Mouse (Mus musculus) brain, embryonic 14.5 days (tissue): ENCODE results near the gene Zfp9. TPM values are rescaled to one million over a fixed set of nuclear protein-coding genes. Genes with fewer than 3 reads are reported as not detected.

Experiments
- DNase-seq: peaks from one replicate; pipeline ENCODE4 v3.0.0-alpha.2; 2011; ENCODE audit warnings: low read depth
- CTCF ChIP-seq: fragments of 200-500 bp; IDR thresholded peaks from 2 replicates; pipeline ENCODE4 v1.5.1; 2012; ENCODE audit warnings: inconsistent platforms, mild to moderate bottlenecking, moderate library complexity, borderline replicate concordance; ENCODE audit not compliant: insufficient read depth, insufficient read length; ENCODE audit errors: extremely low read depth
- POLR2A ChIP-seq: fragments of 200-500 bp; IDR thresholded peaks from 2 replicates; pipeline ENCODE4 v1.6.1; 2012; ENCODE audit warnings: mild to moderate bottlenecking, inconsistent platforms, borderline replicate concordance; ENCODE audit not compliant: poor library complexity, insufficient read depth, insufficient read length, severe bottlenecking; ENCODE audit errors: extremely low read depth
- polyA plus RNA-seq: library from polyadenylated mRNA; depleted of rRNA; stranded (reverse); fragments of >200 nt; gene quantifications from 2 replicates; pipeline ENCODE4 v1.2.3, GENCODE M21; 2012; rRNA removed

Gene Zfp9
- 14.6 and 19.4 TPM in 2 replicates for polyA plus RNA-seq

DNA sequence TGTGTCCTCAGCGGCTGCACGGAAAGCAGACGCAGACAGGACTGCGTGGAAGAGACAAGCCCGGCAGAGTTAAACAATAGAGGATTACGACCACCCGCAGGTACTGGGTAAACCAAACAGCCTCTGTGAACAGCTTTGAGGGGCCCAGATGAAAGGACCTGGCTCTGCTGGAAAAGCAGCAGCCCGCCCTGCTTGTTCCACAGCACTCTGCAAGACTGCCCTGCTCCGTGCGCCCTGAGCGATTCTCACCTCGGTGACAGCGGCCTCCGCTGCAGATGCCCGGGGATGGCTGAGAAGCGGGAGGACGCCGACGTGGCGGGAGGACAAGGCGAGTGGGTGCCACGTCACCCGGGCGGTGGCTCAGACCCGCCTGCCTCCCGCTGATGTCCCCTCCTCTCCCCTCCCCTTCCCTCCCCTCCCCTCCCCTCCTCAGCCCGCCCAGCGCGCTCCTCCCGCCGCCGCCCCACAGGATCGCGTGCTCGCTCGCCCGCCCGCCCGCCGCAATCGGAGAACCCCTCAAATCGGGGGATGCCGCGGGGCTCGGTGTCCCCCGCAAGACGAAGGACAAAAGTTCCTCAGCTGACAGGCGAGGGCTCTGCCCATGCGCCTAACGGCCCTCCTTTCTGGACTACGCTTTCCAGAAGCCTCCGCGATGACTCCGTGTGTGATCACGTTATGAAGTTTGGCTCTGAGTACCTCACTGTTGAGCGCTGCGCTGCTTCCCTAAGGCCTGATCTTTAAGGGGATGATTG lies at the start of gene Zfp9:
TSS of gene Zfp9 (minus strand) at position 364 of the 752 bp plus-strand sequence.
- peak; percentile 91 for DNase-seq
- TF ChIP-seq CTCF (no peak), POLR2A (peak; percentile 11; the same call in 1 of the 2 replicates)

DNA sequence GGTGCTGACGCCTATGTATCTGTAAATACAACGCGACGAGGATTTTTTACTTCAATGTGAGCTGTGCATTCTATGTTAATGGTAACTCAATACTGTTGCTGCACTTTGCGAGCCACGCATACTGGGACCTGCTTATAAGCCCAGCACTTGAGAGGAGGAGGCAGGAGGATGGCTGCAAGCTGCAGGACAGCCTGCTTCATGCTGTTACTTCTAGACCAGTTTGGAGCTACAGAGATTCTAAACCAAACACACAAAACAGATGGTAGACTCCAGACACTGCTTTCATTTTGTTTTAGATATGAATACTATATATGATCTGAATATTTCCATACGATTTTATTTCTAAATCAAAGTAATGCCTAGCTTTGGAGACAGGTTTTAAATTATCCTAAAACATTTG lies 41.5 kb upstream of the Zfp9 start:
- DNase-seq = no peak
- TF ChIP-seq POLR2A (no peak), CTCF (no peak)

DNA sequence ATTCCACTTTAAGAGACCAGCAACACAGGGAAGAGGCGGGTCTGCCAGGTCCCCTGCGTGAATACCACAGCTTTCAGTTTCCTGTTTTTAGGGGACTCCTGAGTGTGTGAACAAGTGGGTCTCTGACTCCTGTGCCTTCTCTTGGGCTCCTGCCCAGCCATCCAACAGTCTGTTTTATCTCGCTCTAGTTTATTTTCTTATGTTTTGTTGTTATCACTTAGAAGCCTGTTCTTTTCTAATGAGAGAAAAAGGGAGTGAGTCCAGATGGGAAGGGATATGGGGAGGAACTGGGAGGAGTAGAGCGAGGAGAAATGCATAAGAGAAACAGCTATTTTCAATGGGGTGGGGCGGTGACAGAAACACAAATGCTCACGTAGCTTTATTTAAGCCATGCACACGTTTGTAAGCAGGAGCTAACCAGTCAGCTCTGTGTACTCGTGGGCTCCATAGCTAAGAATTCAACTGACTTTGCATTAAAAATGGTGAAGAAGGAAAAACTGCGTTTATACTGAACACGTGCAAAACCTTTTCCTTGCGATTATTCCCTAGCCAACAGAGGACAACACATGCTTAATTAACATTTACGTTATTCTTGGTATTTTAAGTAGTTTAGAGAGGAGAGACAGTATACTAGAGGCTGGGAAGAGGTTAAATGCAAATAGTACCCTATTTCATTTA lies 34.4 kb upstream of the Zfp9 start:
- TF ChIP-seq CTCF = no peak
- no peak for TF ChIP-seq POLR2A
- no peak for DNase-seq

DNA sequence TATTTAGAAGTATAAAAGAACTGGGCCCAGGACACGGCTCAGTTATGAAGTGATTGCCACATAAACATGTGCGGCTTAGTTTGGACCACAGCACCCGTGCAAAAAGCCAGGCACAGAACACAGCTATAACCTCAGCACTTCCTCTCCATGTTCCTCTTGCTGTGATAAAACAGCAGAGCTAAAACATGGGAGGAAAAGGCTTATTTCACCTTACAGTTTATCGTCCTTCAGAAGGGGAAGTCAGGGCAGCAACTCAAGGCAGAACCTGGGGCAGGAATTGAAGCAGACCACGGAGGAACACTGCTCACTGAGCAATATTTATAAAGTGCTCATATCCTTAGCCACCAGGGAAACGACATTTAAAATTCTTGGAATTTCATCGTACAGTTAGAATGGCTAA lies 19.9 kb upstream of the Zfp9 start:
- no peak for DNase-seq
- TF ChIP-seq CTCF = no peak
- no peak for TF ChIP-seq POLR2A

- DNase-seq = no peak
- TF ChIP-seq CTCF (no peak), POLR2A (no peak)
Measured at GRCm38 (mm10) chr6:118482125-118482524, 3.0 kb upstream of the Zfp9 start.

- TF ChIP-seq CTCF (no peak), POLR2A (no peak)
- DNase-seq = peak; percentile 92
Measured at GRCm38 (mm10) chr6:118477875-118478785, 990 bp downstream of the Zfp9 start.

- no peak for TF ChIP-seq CTCF
- TF ChIP-seq POLR2A = no peak
- DNase-seq = no peak
Measured at GRCm38 (mm10) chr6:118462069-118462705, 16.9 kb downstream of the Zfp9 start.

- DNase-seq = no peak
- TF ChIP-seq POLR2A (no peak), CTCF (no peak)
Measured at GRCm38 (mm10) chr6:118457726-118458125, 21.4 kb downstream of the Zfp9 start.

DNA sequence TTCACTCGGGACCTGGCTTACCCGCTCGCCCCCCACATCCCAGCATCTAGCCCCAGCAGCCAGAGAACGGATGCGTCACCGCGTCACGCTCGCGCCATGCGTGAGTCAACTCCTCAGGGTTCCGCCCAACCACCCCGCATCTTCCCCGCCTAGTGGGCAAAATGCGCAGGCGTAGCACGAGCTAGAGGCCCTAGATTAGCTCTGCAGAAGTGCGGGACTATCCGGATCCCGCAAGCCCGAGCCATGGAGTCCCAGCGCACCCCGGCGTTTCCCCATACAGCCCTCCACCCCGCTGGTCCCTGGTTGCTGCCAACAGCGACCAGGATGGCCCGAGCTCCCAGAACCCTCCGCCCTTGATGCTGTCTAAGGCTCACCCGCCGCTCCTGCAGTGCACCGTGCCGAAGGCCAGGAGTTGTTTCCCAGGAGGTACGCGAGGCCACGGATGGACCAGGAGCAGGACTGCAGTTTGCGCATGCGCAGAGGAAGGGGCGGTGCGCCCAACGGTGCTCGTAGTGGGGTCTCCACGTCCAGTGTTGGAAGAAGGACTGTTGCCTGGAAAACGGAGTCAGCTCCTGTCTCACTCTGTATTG lies 24.0 kb downstream of the Zfp9 start, which contains the start of gene Zfp248:
TSS of gene Zfp248 (minus strand) at position 487 of the 590 bp plus-strand sequence.
- peak; percentile 97 for DNase-seq
- peak; percentile 49; the same call in 1 of the 2 replicates for TF ChIP-seq POLR2A
- TF ChIP-seq CTCF = peak; percentile 66; the same call in 1 of the 2 replicates

DNA sequence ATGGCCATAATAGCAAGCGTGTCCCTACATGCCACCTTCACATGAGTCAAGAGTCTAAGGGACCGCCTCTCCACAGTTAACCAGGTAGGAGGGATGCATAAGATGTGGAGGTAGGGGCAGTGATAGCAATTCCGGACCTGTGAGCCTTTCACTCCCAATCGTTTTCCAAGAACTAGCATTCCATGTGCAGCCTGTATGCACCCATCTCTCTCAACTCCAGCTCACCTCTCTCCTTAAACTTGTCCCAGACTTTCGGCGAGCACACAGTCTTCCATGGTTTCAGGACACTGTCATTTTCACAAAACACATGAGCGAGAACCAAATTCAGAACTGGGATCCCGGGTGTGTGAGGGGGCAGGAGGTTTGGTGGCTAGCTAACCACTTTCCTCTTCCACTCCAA lies 24.7 kb downstream of the Zfp9 start:
- no peak for DNase-seq
- TF ChIP-seq POLR2A (no peak), CTCF (no peak)
